Mouse (Mus musculus): ENCODE data around the gene Mrvi1. TPM values are rescaled to one million over a fixed set of nuclear protein-coding genes. Genes with fewer than 3 reads are reported as not detected.

Mrvi1 gene
- polyA plus RNA-seq, 1 experiment from 2014 or later: 8.4 TPM

GRCm38 (mm10) chr7:110840332-110840731 is 141.9 kb downstream of the Mrvi1 start:
- peak; percentile 42; the same call in 1 of the 2 replicates for ATAC-seq (ENCODE audit: low read depth)
- no peak overlapping the region for H3K4me2 ChIP-seq (ENCODE audit: low read depth, low read length)
- H3K4me1 ChIP-seq (replicated peaks; ENCODE audit: control insufficient read depth, insufficient read depth, low read length): peaks cover 10% of the 10 kb centered on the region; the same call in 1 of the 2 replicates
- H3K36me3 ChIP-seq (ENCODE audit: control insufficient read depth, insufficient read depth, low read length): no peaks in the 10 kb centered on the region
- WGBS: 42% methylated on average over 4 of the region's 4 CpGs
- H3K9ac ChIP-seq (ENCODE audit: low read length): no peak overlapping the region
- no peaks in the 10 kb centered on the region for H3K9me3 ChIP-seq (ENCODE audit: control insufficient read depth, low read length)
- H3K4me3 ChIP-seq (ENCODE audit: low read length): no peak overlapping the region
- no peaks in the 10 kb centered on the region for H3K27me3 ChIP-seq (ENCODE audit: control insufficient read depth, insufficient read depth, low read depth, low read length)
- peak overlapping the region; percentile 17; the same call in 1 of the 2 replicates for H3K27ac ChIP-seq (ENCODE audit: low read length)

- ATAC-seq (ENCODE audit: low read depth): no peak
- peaks cover 6% of the 10 kb centered on the region; the same call in 1 of the 2 replicates for H3K36me3 ChIP-seq (ENCODE audit: control insufficient read depth, insufficient read depth, low read length)
Observed at GRCm38 (mm10) chr7:110834522-110834921, 147.7 kb downstream of the Mrvi1 start.

GRCm38 (mm10) chr7:110834018-110834417 is 148.2 kb downstream of the Mrvi1 start:
- no peaks in the 10 kb centered on the region for H3K9me3 ChIP-seq (ENCODE audit: control insufficient read depth, low read length)
- no peak overlapping the region for H3K27ac ChIP-seq (ENCODE audit: low read length)
- H3K4me1 ChIP-seq (replicated peaks; ENCODE audit: control insufficient read depth, insufficient read depth, low read length): no peaks in the 10 kb centered on the region
- H3K27me3 ChIP-seq (ENCODE audit: control insufficient read depth, insufficient read depth, low read depth, low read length): no peaks in the 10 kb centered on the region
- no peak overlapping the region for H3K9ac ChIP-seq (ENCODE audit: low read length)
- no peak overlapping the region for H3K4me3 ChIP-seq (ENCODE audit: low read length)
- ATAC-seq (ENCODE audit: low read depth): no peak
- peaks cover 9% of the 10 kb centered on the region for H3K36me3 ChIP-seq (ENCODE audit: control insufficient read depth, insufficient read depth, low read length)
- 94% methylated on average over 1 of the region's 1 CpGs for WGBS
- H3K4me2 ChIP-seq (ENCODE audit: low read depth, low read length): no peak overlapping the region

More at GRCm38 (mm10) chr7:110834522-110834921, 147.7 kb downstream of the Mrvi1 start:
- Histone ChIP-seq H3K27me3 (ENCODE audit: control insufficient read depth, insufficient read depth, low read depth, low read length) (no peaks in the 10 kb centered on the region), H3K9me3 (ENCODE audit: control insufficient read depth, low read length) (no peaks in the 10 kb centered on the region), H3K4me3 (ENCODE audit: low read length) (no peak overlapping the region), H3K4me1 (replicated peaks; ENCODE audit: control insufficient read depth, insufficient read depth, low read length) (no peaks in the 10 kb centered on the region), H3K4me2 (ENCODE audit: low read depth, low read length) (no peak overlapping the region), H3K9ac (ENCODE audit: low read length) (no peak overlapping the region), H3K27ac (ENCODE audit: low read length) (no peak overlapping the region)
- WGBS: 44% methylated on average over 3 of the region's 3 CpGs

- WGBS: 76% methylated on average over 1 of the region's 1 CpGs
- no peaks in the 10 kb centered on the region for H3K9me3 ChIP-seq (ENCODE audit: control insufficient read depth, low read length)
- H3K4me2 ChIP-seq (ENCODE audit: low read depth, low read length): no peak overlapping the region
- no peak overlapping the region for H3K4me3 ChIP-seq (ENCODE audit: low read length)
- no peaks in the 10 kb centered on the region for H3K4me1 ChIP-seq (replicated peaks; ENCODE audit: control insufficient read depth, insufficient read depth, low read length)
- H3K36me3 ChIP-seq (ENCODE audit: control insufficient read depth, insufficient read depth, low read length): peaks cover 12% of the 10 kb centered on the region
- ATAC-seq (ENCODE audit: low read depth): no peak
- no peak overlapping the region for H3K27ac ChIP-seq (ENCODE audit: low read length)
- H3K27me3 ChIP-seq (ENCODE audit: control insufficient read depth, insufficient read depth, low read depth, low read length): no peaks in the 10 kb centered on the region
- no peak overlapping the region for H3K9ac ChIP-seq (ENCODE audit: low read length)
Observed at GRCm38 (mm10) chr7:110833024-110833423, 149.2 kb downstream of the Mrvi1 start.

GRCm38 (mm10) chr7:110823995-110824953 is 158.0 kb downstream of the Mrvi1 start:
- no peak overlapping the region for H3K4me3 ChIP-seq (ENCODE audit: low read length)
- H3K27ac ChIP-seq (ENCODE audit: low read length): 0 out of 2 replicates have a peak overlapping the region, but pooled peaks have one; percentile 1
- H3K9me3 ChIP-seq (ENCODE audit: control insufficient read depth, low read length): no peaks in the 10 kb centered on the region
- no peak overlapping the region for H3K9ac ChIP-seq (ENCODE audit: low read length)
- H3K27me3 ChIP-seq (ENCODE audit: control insufficient read depth, insufficient read depth, low read depth, low read length): no peaks in the 10 kb centered on the region
- ATAC-seq (ENCODE audit: low read depth): no peak
- peaks cover 17% of the 10 kb centered on the region for H3K36me3 ChIP-seq (ENCODE audit: control insufficient read depth, insufficient read depth, low read length)
- H3K4me2 ChIP-seq (ENCODE audit: low read depth, low read length): no peak overlapping the region
- H3K4me1 ChIP-seq (replicated peaks; ENCODE audit: control insufficient read depth, insufficient read depth, low read length): peaks cover 11% of the 10 kb centered on the region
- WGBS: 81% methylated on average over 8 of the region's 8 CpGs

- peak; percentile 64 for ATAC-seq (ENCODE audit: low read depth)
- Histone ChIP-seq H3K9me3 (ENCODE audit: control insufficient read depth, low read length) (no peaks in the 10 kb centered on the region), H3K27me3 (ENCODE audit: control insufficient read depth, insufficient read depth, low read depth, low read length) (no peaks in the 10 kb centered on the region), H3K27ac (ENCODE audit: low read length) (peak overlapping the region; percentile 23; the same call in 1 of the 2 replicates), H3K4me2 (ENCODE audit: low read depth, low read length) (no peak overlapping the region), H3K4me3 (ENCODE audit: low read length) (no peak overlapping the region), H3K36me3 (ENCODE audit: control insufficient read depth, insufficient read depth, low read length) (peaks cover 13% of the 10 kb centered on the region), H3K4me1 (replicated peaks; ENCODE audit: control insufficient read depth, insufficient read depth, low read length) (peaks cover 13% of the 10 kb centered on the region), H3K9ac (ENCODE audit: low read length) (no peak overlapping the region)
- WGBS: 47% methylated on average over 4 of the region's 4 CpGs
Observed at GRCm38 (mm10) chr7:110823593-110823992, 158.7 kb downstream of the Mrvi1 start.

- ATAC-seq (ENCODE audit: low read depth): no peak
- H3K36me3 ChIP-seq (ENCODE audit: control insufficient read depth, insufficient read depth, low read length): peaks cover 13% of the 10 kb centered on the region
- H3K4me3 ChIP-seq (ENCODE audit: low read length): no peak overlapping the region
- H3K27ac ChIP-seq (ENCODE audit: low read length): peak overlapping the region; percentile 23; the same call in 1 of the 2 replicates
- H3K27me3 ChIP-seq (ENCODE audit: control insufficient read depth, insufficient read depth, low read depth, low read length): no peaks in the 10 kb centered on the region
- H3K9ac ChIP-seq (ENCODE audit: low read length): no peak overlapping the region
- H3K4me1 ChIP-seq (replicated peaks; ENCODE audit: control insufficient read depth, insufficient read depth, low read length): peaks cover 17% of the 10 kb centered on the region
- WGBS: 48% methylated on average over 8 of the region's 8 CpGs
- no peaks in the 10 kb centered on the region for H3K9me3 ChIP-seq (ENCODE audit: control insufficient read depth, low read length)
- H3K4me2 ChIP-seq (ENCODE audit: low read depth, low read length): no peak overlapping the region
Observed at GRCm38 (mm10) chr7:110823076-110823475, 159.2 kb downstream of the Mrvi1 start.

GRCm38 (mm10) chr7:110822055-110822454 is 160.2 kb downstream of the Mrvi1 start:
- H3K4me1 ChIP-seq (replicated peaks; ENCODE audit: control insufficient read depth, insufficient read depth, low read length): peaks cover 17% of the 10 kb centered on the region
- no peaks in the 10 kb centered on the region for H3K27me3 ChIP-seq (ENCODE audit: control insufficient read depth, insufficient read depth, low read depth, low read length)
- no peak for ATAC-seq (ENCODE audit: low read depth)
- WGBS: 35% methylated on average over 4 of the region's 4 CpGs
- H3K9me3 ChIP-seq (ENCODE audit: control insufficient read depth, low read length): no peaks in the 10 kb centered on the region
- no peak overlapping the region for H3K4me3 ChIP-seq (ENCODE audit: low read length)
- H3K36me3 ChIP-seq (ENCODE audit: control insufficient read depth, insufficient read depth, low read length): peaks cover 10% of the 10 kb centered on the region
- no peak overlapping the region for H3K4me2 ChIP-seq (ENCODE audit: low read depth, low read length)
- no peak overlapping the region for H3K9ac ChIP-seq (ENCODE audit: low read length)
- H3K27ac ChIP-seq (ENCODE audit: low read length): no peak overlapping the region

GRCm38 (mm10) chr7:110821653-110822052 is 160.6 kb downstream of the Mrvi1 start:
- Histone ChIP-seq H3K36me3 (ENCODE audit: control insufficient read depth, insufficient read depth, low read length) (peaks cover 10% of the 10 kb centered on the region), H3K27ac (ENCODE audit: low read length) (0 out of 2 replicates have a peak overlapping the region, but pooled peaks have one; percentile 40), H3K9me3 (ENCODE audit: control insufficient read depth, low read length) (no peaks in the 10 kb centered on the region), H3K9ac (ENCODE audit: low read length) (no peak overlapping the region), H3K4me2 (ENCODE audit: low read depth, low read length) (no peak overlapping the region), H3K4me1 (replicated peaks; ENCODE audit: control insufficient read depth, insufficient read depth, low read length) (peaks cover 17% of the 10 kb centered on the region), H3K27me3 (ENCODE audit: control insufficient read depth, insufficient read depth, low read depth, low read length) (no peaks in the 10 kb centered on the region), H3K4me3 (ENCODE audit: low read length) (no peak overlapping the region)
- ATAC-seq (ENCODE audit: low read depth): peak; percentile 81
- WGBS: 28% methylated on average over 3 of the region's 3 CpGs
